Mouse (Mus musculus) CD4-positive naive resting alpha-beta T cell, adult 57 days (primary cell): ENCODE measurements around the gene Klk6. TPM values are rescaled to one million over a fixed set of nuclear protein-coding genes. Genes with fewer than 3 reads are reported as not detected.

Experiments used
- total RNA-seq: library from RNA; stranded (reverse); gene quantifications from one replicate; pipeline ENCODE4 v1.2.4, GENCODE M21; 2023

The Klk6 gene
- total RNA-seq, result not detected

GRCm38 (mm10) chr7:43824199-43824598, at the start of gene Klk6:
TSS of gene Klk6 (plus strand) at chr7:43824499.

DNA sequence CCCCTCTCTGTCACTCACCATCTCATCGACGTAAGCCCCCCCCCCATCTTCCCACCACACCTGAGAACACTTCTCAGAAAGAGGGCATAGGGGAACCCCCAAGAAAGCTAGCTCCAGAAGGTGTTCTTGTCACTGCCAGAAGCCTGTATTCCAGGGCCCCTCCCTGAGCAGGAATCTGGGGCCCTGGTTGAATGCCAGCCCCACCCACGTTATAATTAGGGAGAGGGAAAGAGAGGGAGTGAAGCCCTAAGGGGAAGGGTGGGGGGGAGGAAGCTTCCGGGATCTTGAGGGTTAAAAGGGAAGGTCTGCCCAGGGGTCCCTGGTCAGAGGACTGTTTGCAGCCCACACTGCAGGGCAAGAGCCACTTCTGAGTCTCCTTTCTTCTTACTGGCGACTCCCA, 43.6 kb upstream of the Klk6 start, which contains the start of gene Klk10:
Klk10 (plus strand) TSS at position 290 of the 400 bp plus-strand sequence.

DNA sequence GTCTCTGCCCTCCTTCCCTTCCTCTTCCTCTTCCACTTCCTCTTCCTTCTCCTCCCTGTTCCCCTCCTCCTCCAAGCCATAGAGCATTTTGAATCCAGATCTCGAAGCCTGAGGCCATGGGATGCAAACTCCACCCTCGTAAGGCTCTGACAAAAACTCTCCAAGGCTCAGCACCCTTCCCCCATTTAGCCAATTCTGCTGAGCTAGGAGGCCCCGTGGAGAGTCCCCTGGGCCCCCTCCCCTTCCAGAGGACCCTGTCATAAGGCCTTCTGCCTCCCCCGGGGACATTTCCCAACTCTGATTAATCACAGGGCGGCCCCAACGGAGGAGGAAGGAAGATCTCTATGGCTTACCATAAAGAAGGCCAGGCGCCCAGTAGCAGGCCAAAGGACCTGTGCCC, 32.7 kb upstream of the Klk6 start, which contains the start of gene Klk9:
Klk9 (plus strand) TSS at position 301 of the 400 bp plus-strand sequence.

DNA sequence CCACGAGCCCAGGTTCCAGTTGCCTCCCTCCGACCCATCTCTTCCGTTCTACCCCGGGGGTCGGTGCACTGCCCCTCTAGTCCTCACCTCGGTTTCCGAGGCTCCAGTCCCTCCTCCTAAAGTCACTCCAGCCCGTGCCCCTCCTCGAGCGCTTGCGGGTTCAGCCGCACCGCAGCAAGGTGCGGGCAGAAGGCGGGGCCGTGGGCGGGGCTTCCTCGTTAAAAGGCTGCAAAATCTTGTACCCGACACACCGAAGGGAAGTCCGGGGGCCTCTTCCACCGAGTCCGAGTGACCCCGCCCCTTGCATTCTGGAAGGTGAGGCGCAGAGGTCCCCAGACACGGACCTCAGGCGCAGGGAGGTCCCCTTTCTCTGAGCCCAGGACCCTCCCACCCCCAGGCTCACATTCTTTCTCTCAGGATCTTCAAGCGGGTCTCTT, 26.9 kb upstream of the Klk6 start, which contains the start of gene Klk8:
Klk8 (plus strand) TSS at position 245 of the 437 bp plus-strand sequence.

DNA sequence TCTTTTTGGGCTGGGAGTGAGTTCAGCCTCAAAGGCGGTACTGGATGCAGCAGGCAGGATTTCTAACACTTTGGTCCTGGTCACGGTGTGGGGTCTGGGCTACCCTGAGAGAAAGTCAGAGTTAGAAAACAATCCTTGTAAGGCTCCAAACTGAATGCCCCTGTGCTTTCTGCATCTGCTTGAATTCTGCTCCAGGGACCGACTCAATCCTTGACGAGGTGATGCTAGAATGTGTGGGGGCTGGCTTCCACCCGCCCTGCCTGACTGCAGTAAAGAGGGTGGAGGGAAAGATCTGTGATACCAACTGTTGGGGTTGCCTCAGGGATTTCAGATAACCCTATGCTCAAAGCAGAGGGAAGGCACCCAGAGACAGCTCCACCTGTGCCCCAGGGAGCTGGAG, 13.3 kb upstream of the Klk6 start, which contains the start of gene Klk7:
Klk7 (plus strand) TSS at position 301 of the 400 bp plus-strand sequence.

DNA sequence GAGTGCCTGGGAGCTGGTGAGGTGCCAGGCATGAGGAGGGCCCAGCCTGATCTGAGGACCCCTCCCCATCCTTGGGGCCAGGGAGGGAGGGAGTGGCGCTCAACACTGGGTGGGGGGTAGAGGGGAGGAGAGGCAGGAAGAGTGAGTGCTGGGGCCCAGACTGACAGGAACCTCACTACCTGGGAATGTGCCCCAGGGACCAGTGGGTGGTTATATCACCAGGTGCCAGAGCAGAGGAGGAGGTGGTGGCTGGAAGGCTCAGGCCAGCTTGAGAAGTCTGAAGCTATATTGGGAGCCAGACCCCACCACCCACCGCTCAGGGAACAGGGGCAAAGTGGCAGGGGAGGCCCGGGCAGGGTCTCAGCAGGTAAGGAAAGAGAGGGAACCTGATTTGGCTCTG, 17.4 kb downstream of the Klk6 start, which contains the start of gene Klk5:
Klk5 (plus strand) TSS at position 271 of the 400 bp plus-strand sequence.

GRCm38 (mm10) chr7:43880912-43881311, 56.6 kb downstream of the Klk6 start, which contains the start of gene Klk4:
TSS of gene Klk4 (plus strand) at chr7:43881160.

Other genes with a start within 250 kb of the Klk6 start
- 10.3 TPM for gene Zfp719, start 244.9 kb upstream of the Klk6 start, total RNA-seq
- gene Zfp819, start 217.3 kb upstream of the Klk6 start, total RNA-seq, result not detected
- gene Ceacam18, start 189.8 kb upstream of the Klk6 start, total RNA-seq, result not detected
- 2.2 TPM for gene Siglece, start 164.3 kb upstream of the Klk6 start, total RNA-seq
- gene Ctu1, start 152.5 kb upstream of the Klk6 start, total RNA-seq, result 9.4 TPM
- gene Klk14, start 134.1 kb upstream of the Klk6 start, total RNA-seq, result not detected
- not detected for gene Klk13, start 111.9 kb upstream of the Klk6 start, total RNA-seq
- gene Klk12, start 55.6 kb upstream of the Klk6 start, total RNA-seq, result not detected
- not detected for gene Klk11, start 49.9 kb upstream of the Klk6 start, total RNA-seq
- gene Klk10, start 43.5 kb upstream of the Klk6 start, total RNA-seq, result not detected
- not detected for gene Klk9, start 32.6 kb upstream of the Klk6 start, total RNA-seq
- 123 TPM for gene Klk8, start 26.9 kb upstream of the Klk6 start, total RNA-seq
- gene Klk7, start 13.2 kb upstream of the Klk6 start, total RNA-seq, result 0.41 TPM
- gene Klk5, start 17.5 kb downstream of the Klk6 start, total RNA-seq, result not detected
- not detected for gene Klk4, start 56.7 kb downstream of the Klk6 start, total RNA-seq
- not detected for gene Klk15, start 109.2 kb downstream of the Klk6 start, total RNA-seq
- gene Klk1b8, start 126.2 kb downstream of the Klk6 start, total RNA-seq, result not detected
- not detected for gene Klk1b1, start 142.3 kb downstream of the Klk6 start, total RNA-seq
- not detected for gene Klk1b9, start 151.6 kb downstream of the Klk6 start, total RNA-seq
- not detected for gene Klk1b11, start 171.4 kb downstream of the Klk6 start, total RNA-seq
- gene Klk1b26, start 187.7 kb downstream of the Klk6 start, total RNA-seq, result not detected
- gene Klk1b27, start 227.8 kb downstream of the Klk6 start, total RNA-seq, result not detected